Mouse (Mus musculus) WW6 (cell line): ENCODE measurements around the gene Prickle2.

ENCODE experiments used
- DNase-seq: peaks from one replicate; pipeline ENCODE4 v3.0.0-alpha.2; 2013; ENCODE audit warnings: low read depth, low spot score

The Prickle2 gene

GRCm38 (mm10) chr6:92388681-92389080 is 317.3 kb downstream of the Prickle2 start:
- no peak for DNase-seq

GRCm38 (mm10) chr6:92383196-92383782 is 322.7 kb downstream of the Prickle2 start:
- DNase-seq, result no peak

- DNase-seq, result no peak
Measured at GRCm38 (mm10) chr6:92381085-92381484, 324.9 kb downstream of the Prickle2 start.

- DNase-seq, result no peak
Measured at GRCm38 (mm10) chr6:92374826-92375225, 331.1 kb downstream of the Prickle2 start.

- no peak for DNase-seq
Measured at GRCm38 (mm10) chr6:92370896-92371295, 335.1 kb downstream of the Prickle2 start.

- no peak for DNase-seq
Measured at GRCm38 (mm10) chr6:92347278-92348028, 358.5 kb downstream of the Prickle2 start.

GRCm38 (mm10) chr6:92346729-92347128 is 359.2 kb downstream of the Prickle2 start:
- DNase-seq, result no peak

GRCm38 (mm10) chr6:92345151-92345550 is 360.8 kb downstream of the Prickle2 start:
- no peak for DNase-seq

GRCm38 (mm10) chr6:92344588-92344987 is 361.4 kb downstream of the Prickle2 start:
- DNase-seq, result no peak
